Mouse (Mus musculus) neural tube, embryonic 14.5 days (tissue): ENCODE measurements around the gene Urb1. TPM values are rescaled to one million over a fixed set of nuclear protein-coding genes. Genes with fewer than 3 reads are reported as not detected.
A peak's percentile ranks its signal among the peaks of the same experiment; 100 is the strongest.

ENCODE experiments used
- ATAC-seq: fragments of 200-750 bp; cut with Nextera tagmentation; 2 replicates; pipeline ENCODE4 v1.8.0; 2017; ENCODE audit warnings: low read depth, mild to moderate bottlenecking, moderate TSS enrichment, moderate library complexity
- H3K27ac ChIP-seq: fragments of 300-500 bp; sonication (generic); 2 replicates; pipeline ENCODE4 v1.5.1; 2014; ENCODE audit warnings: low read depth, mild to moderate bottlenecking, control low read depth, low read length, moderate library complexity, mixed read lengths
- H3K27me3 ChIP-seq: fragments of 300-500 bp; sonication (generic); 2 replicates; pipeline ENCODE4 v1.6.1; 2014; ENCODE audit warnings: low read length; ENCODE audit not compliant: control insufficient read depth, insufficient read depth
- H3K36me3 ChIP-seq: fragments of 300-500 bp; sonication (generic); 2 replicates; pipeline ENCODE4 v1.6.1; 2014; ENCODE audit warnings: low read length, mixed read lengths; ENCODE audit not compliant: control insufficient read depth, insufficient read depth
- H3K4me1 ChIP-seq: fragments of 300-500 bp; sonication (generic); 2 replicates; pipeline ENCODE4 v1.6.1; 2014; ENCODE audit warnings: low read length; ENCODE audit not compliant: control insufficient read depth, insufficient read depth
- H3K4me2 ChIP-seq: fragments of 300-500 bp; sonication (generic); 2 replicates; pipeline ENCODE4 v1.6.1; 2014; ENCODE audit warnings: mild to moderate bottlenecking, low read depth, low read length, control low read depth
- H3K4me3 ChIP-seq: fragments of 300-500 bp; sonication (generic); 2 replicates; pipeline ENCODE4 v1.5.1; 2014; ENCODE audit warnings: low read depth, low read length, control low read depth, mixed read lengths
- H3K9ac ChIP-seq: fragments of 300-500 bp; sonication (generic); replicated peaks from 2 replicates; pipeline ENCODE4 v1.6.1; 2014; ENCODE audit warnings: low read depth, mild to moderate bottlenecking, control low read depth, low read length, mixed read lengths
- H3K9me3 ChIP-seq: fragments of 300-500 bp; sonication (generic); 2 replicates; pipeline ENCODE4 v1.6.1; 2016; ENCODE audit warnings: low read length; ENCODE audit not compliant: control insufficient read depth
- WGBS: fragments of 180-500 bp; shearing (Covaris S2); extraction: QIAGEN DNeasy Blood & Tissue Kit; methylation state at CpG from one replicate; pipeline ENCODE4 v1.1.7; 2014; 5-methylcytosine and 5-hydroxymethylcytosine counted together
- polyA plus RNA-seq: library from polyadenylated mRNA; unstranded; fragments of >200 nt; fragmentation: Nextera tagmentation; extraction: Ambion mirVana; gene quantifications from 2 replicates; pipeline ENCODE4 v1.2.1, GENCODE M21; 2014

Gene Urb1
- polyA plus RNA-seq, 1 experiment from 2014 or later: 13.4 TPM

DNA sequence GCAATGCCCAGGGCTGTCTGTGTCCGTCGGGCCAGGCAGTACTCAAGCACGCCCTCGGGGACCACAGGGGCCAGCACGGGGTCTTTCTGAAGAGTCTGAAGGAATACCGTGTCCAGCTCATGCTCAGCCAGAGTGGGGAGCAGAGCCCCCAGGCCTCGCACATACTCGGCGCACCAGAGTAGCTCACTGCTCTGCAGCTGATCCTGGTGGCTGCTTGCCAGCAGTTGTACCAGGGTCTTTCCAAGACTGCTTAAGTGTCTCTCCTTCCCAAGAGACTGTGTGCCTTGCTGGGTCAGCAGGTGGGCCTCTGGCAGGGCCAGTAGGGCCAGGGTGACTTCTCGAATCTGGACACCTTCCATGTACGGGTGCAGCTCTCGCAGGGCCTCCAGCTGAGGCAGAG is 36.0 kb downstream of the Urb1 start:
- Histone ChIP-seq H3K9me3 (no peaks in the 10 kb centered on the region), H3K27me3 (no peaks in the 10 kb centered on the region), H3K4me2 (no peak overlapping the region), H3K4me3 (no peak overlapping the region), H3K4me1 (no peaks in the 10 kb centered on the region), H3K9ac (no peak overlapping the region), H3K27ac (no peak overlapping the region), H3K36me3 (peaks cover 74% of the 10 kb centered on the region)
- 92% methylated on average over 12 of the region's 12 CpGs for WGBS
- no peak for ATAC-seq

DNA sequence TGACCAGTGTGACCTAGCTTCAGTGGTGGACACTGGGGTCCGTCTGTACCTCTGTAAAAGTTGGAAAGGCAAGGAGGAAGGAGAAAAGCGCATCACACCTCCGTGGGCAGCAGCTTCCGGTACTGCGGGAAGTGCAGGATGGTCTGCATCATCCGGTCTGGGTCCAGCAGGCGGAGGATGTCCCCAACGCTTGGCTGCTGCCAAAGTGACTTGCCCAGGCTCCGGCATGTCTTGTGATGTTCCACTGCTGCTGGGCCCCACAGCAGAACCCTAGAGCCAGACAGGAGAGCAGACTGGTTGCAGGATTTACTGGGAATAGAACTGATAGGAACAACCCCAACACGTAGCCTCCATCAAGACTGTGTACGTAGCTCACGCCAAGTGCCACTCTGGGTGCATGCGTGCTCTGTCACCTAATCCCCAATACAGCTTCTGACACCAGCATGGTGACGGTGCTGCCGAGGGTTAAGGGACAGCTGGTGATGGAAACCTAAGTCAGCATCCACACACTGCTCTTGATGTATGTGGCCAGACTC is 43.2 kb downstream of the Urb1 start:
- no peak for ATAC-seq
- peaks cover 55% of the 10 kb centered on the region for H3K36me3 ChIP-seq
- H3K4me2 ChIP-seq: no peak overlapping the region
- H3K4me3 ChIP-seq: no peak overlapping the region
- H3K9me3 ChIP-seq: no peaks in the 10 kb centered on the region
- no peaks in the 10 kb centered on the region for H3K27me3 ChIP-seq
- no peak overlapping the region for H3K9ac ChIP-seq
- no peaks in the 10 kb centered on the region for H3K4me1 ChIP-seq
- no peak overlapping the region for H3K27ac ChIP-seq
- 96% methylated on average over 15 of the region's 15 CpGs for WGBS

DNA sequence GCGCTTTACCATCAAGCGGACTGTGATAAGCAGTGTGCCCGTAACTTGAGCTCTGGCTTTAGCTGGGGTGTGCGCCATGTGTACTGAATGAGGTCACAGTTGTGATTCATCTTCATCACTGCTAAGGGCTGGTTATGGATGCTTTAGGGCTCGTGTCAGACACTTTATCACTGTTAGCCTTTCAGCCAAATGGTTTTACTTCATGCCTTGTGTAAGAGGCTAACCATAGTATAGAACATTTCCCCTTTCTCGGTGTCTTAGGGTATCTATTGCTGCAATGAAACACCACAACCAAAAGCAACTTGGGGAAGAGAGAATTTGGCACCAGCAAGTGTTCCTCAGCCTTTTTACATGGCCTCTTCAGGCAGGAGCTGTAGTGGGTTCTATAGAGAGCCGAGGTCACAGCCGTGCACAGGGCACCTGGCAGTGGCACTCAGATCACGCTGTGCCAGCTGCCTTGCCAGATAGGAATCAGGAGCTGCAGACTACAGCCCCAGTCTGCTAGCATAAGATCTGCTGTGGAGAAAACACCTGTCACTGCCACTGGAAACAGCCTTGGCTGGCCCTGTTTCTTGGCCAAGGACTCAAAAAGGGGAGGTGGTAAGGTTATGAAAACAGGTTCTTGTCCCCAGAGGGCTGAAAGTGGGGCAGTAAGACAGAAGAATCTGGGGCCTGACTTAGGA is 44.9 kb downstream of the Urb1 start:
- H3K4me1 ChIP-seq: no peaks in the 10 kb centered on the region

DNA sequence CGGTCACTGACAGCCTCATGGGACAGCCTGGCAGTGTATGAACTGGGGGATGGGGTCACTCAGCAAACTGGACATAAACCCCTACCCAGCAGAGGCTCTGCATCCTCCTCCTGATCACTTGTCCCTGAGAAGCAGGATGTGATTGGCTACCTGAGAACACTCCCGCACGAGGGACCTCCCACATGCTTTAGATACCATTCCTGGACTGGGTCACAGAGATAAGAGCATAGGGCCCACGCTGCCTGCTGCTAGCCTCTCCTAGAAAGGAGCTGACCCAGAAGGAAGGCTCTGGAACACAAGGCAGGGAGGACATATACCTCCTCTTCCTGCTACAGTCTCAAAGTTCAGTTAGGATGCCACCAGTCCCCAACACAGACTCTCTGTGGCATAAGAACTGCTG is 49.7 kb downstream of the Urb1 start:
- ATAC-seq: no peak
- 88% methylated on average over 4 of the region's 4 CpGs for WGBS
- Histone ChIP-seq H3K9ac (no peak overlapping the region), H3K4me2 (no peak overlapping the region), H3K4me1 (no peaks in the 10 kb centered on the region), H3K27ac (no peak overlapping the region), H3K4me3 (no peak overlapping the region), H3K9me3 (no peaks in the 10 kb centered on the region), H3K27me3 (no peaks in the 10 kb centered on the region), H3K36me3 (peaks cover 16% of the 10 kb centered on the region; the same call in 1 of the 2 replicates)

More for the DNA sequence above, 44.9 kb downstream of the Urb1 start:
- no peak overlapping the region for H3K27ac ChIP-seq
- H3K4me3 ChIP-seq: no peak overlapping the region
- 93% methylated on average over 9 of the region's 9 CpGs for WGBS
- ATAC-seq: no peak
- H3K4me2 ChIP-seq: no peak overlapping the region
- no peaks in the 10 kb centered on the region for H3K9me3 ChIP-seq
- no peak overlapping the region for H3K9ac ChIP-seq
- peaks cover 45% of the 10 kb centered on the region for H3K36me3 ChIP-seq
- no peaks in the 10 kb centered on the region for H3K27me3 ChIP-seq

DNA sequence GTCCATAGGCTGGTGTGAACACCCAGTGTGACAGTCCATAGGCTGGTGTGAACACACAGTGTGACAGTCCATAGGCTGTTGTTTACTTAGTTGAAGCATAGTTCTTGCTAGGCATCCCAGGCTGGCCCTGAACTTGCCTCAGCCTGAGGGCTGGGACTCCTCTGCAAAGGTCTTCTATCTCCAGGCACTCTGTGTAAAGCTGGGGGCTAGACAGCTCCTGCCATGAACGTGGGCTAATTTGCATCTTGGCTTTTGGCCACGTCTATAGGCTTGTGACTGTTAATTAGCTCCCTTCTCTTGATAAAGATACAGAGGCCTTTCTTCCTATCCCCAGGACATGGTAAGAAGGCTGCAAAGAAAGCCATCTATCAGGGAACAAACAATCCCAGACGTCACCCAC is 50.9 kb downstream of the Urb1 start:
- no peak overlapping the region for H3K27ac ChIP-seq
- no peak overlapping the region for H3K4me2 ChIP-seq
- H3K36me3 ChIP-seq: peaks cover 12% of the 10 kb centered on the region; the same call in 1 of the 2 replicates
- WGBS: 29% methylated on average over 3 of the region's 3 CpGs
- H3K9me3 ChIP-seq: no peaks in the 10 kb centered on the region
- H3K4me3 ChIP-seq: no peak overlapping the region
- peak; percentile 24; the same call in 1 of the 2 replicates for ATAC-seq
- no peaks in the 10 kb centered on the region for H3K27me3 ChIP-seq
- no peaks in the 10 kb centered on the region for H3K4me1 ChIP-seq
- H3K9ac ChIP-seq: no peak overlapping the region

DNA sequence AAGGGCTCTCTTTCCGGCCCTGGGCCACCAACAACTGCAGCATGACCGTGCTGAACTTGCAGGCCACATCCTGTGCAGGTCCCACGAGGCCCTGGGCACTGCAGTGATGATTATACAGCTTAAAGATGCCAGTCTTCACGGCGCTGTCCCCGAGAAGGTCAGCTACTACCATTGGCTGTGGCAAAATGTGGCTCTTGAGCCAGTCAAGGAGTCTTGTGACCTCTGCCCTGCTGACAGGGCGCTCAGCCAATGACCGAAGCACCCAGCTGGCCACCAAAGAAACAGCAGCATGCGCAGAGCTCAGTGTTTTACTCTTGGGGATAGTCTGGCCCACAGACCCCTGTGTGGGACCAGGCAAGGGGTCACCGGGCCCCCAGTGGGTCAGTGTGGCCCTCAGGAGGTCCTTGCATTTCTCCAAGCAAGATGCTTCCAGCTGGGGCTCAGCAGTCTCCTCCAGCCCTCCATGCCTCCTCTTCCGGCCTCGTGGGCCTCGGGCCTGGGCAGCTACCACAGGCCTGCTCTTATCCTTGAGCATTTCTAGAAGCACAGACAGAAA is 56.7 kb downstream of the Urb1 start:
- Histone ChIP-seq H3K9ac (no peak overlapping the region), H3K4me3 (no peak overlapping the region), H3K36me3 (peaks cover 28% of the 10 kb centered on the region), H3K9me3 (no peaks in the 10 kb centered on the region), H3K27me3 (no peaks in the 10 kb centered on the region), H3K4me2 (no peak overlapping the region), H3K4me1 (no peaks in the 10 kb centered on the region), H3K27ac (no peak overlapping the region)
- no peak for ATAC-seq
- WGBS: 91% methylated on average over 13 of the region's 13 CpGs

DNA sequence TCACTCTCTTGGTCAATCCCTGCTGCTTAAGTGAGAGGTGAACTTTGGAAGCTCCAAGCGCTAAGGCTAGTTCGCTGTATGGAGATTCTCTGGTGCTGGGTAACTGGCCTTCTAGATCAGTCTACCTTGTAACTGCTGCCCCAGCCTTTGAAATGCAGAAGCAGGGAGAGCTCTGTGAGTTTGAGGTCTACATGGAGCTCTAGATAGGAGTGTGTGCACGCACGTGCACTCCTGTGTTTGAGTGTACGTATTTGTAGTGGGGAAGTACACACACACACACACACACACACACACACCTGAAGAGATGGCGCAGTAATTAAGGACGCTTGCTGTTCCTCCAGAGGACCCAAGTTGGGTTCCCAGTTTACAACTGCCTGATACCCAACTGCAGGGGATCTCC is 62.0 kb downstream of the Urb1 start:
- Histone ChIP-seq H3K36me3 (peaks cover 15% of the 10 kb centered on the region; the same call in 1 of the 2 replicates), H3K27ac (no peak overlapping the region), H3K27me3 (no peaks in the 10 kb centered on the region), H3K4me3 (no peak overlapping the region), H3K4me1 (no peaks in the 10 kb centered on the region), H3K4me2 (no peak overlapping the region), H3K9ac (no peak overlapping the region), H3K9me3 (no peaks in the 10 kb centered on the region)
- ATAC-seq: no peak
- WGBS: 97% methylated on average over 7 of the region's 7 CpGs

DNA sequence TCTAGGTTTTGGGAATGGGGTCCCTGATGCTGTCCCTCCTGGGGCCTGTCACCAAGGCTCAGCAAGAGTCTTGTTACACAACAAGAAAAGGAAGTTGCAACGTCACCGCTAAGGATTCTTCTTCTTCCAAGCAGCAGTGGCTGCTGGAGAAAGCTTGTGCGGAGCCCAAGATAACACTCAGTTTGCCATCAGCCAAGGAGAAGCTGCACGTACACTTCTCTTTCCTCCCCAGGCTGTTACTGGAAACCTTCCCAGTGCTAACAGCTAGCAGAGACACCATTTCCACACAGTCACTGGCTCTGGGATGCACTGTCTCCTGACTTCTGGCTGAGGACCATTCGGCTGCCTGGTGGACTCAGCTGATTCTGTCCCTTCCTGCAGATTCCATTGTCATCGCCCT is 63.1 kb downstream of the Urb1 start:
- no peak overlapping the region for H3K27ac ChIP-seq
- no peak overlapping the region for H3K4me2 ChIP-seq
- 94% methylated on average over 6 of the region's 6 CpGs for WGBS
- H3K27me3 ChIP-seq: no peaks in the 10 kb centered on the region
- H3K36me3 ChIP-seq: peaks cover 10% of the 10 kb centered on the region; the same call in 1 of the 2 replicates
- H3K9ac ChIP-seq: no peak overlapping the region
- no peaks in the 10 kb centered on the region for H3K9me3 ChIP-seq
- no peaks in the 10 kb centered on the region for H3K4me1 ChIP-seq
- no peak overlapping the region for H3K4me3 ChIP-seq
- no peak for ATAC-seq
